Mouse (Mus musculus): ENCODE data around the gene Rbm8a. TPM values are rescaled to one million over a fixed set of nuclear protein-coding genes. Genes with fewer than 3 reads are reported as not detected.
"Not testable (repeated sequence)": the region's sequence is repeated elsewhere in the genome, so short reads cannot be mapped to it uniquely, and the experiment has no call there.

Gene Rbm8a
- polyA plus RNA-seq, 1 experiment, result 344 TPM

DNA sequence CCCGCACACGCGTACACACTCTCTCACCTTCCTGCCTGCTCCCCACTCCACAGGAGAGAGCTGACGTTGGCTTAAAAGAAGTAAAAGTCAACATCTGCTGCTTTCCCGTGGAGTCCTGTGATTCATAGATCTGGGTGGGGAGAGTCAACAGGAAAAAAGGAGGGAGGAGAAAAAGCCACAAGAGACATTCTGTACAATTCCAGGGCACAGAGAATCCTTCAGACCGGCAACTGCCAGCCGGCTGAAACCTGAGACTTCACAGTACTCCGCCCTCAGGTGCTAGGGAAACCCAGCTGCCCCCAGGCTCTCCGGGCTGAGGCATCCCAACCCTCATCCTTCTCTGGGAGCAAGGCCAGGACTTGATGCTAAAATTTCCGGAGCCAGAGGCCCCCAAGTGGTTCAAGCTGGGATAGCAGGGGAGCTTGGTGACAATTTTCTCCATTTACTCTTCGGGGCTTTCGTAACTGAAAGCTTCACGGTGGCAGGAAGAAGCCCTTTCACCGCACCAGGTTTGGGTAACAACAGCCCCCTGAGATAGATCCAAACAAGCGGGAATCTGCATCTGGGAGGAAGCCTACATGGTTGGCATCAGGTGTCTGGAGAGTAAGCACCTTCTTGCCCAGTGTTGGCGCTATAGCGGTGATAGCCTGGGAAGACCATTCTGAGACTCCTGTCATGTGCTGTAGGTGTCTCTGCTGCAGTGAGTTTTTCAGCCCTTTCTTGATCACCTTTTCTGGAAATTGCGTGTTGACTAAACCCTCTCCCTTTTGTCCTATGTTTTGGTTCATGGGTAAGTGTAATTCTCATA, 33.9 kb downstream of the Rbm8a start:
- H3K9me3 ChIP-seq (replicated peaks; ENCODE audit: control insufficient read depth, insufficient read depth, low read length, poor library complexity, severe bottlenecking), result no peaks in the 10 kb centered on the region
- peak overlapping the region; percentile 54 for H3K4me3 ChIP-seq (ENCODE audit: low read depth, low read length)
- no peaks in the 10 kb centered on the region for H3K4me1 ChIP-seq (ENCODE audit: control insufficient read depth, insufficient read depth, low read length)
- no peaks in the 10 kb centered on the region for H3K36me3 ChIP-seq (ENCODE audit: control insufficient read depth, insufficient read depth, low read length, poor library complexity, severe bottlenecking)
- H3K27me3 ChIP-seq (ENCODE audit: control insufficient read depth, insufficient read depth, low read length, poor library complexity, severe bottlenecking), result no peaks in the 10 kb centered on the region
- no peak for TF ChIP-seq POLR2A (IDR thresholded peaks at IDR 0.05; ENCODE audit: insufficient read depth, low read length)
- TF ChIP-seq EP300 (IDR thresholded peaks at IDR 0.05; ENCODE audit: insufficient read depth, low read depth, low read length), result peak; percentile 85
- TF ChIP-seq CTCF (IDR thresholded peaks at IDR 0.05; ENCODE audit: low read depth, low read length), result peak; percentile 54
- H3K9ac ChIP-seq (ENCODE audit: low read depth, poor library complexity, severe bottlenecking), result peak overlapping the region; percentile 34
- H3K27ac ChIP-seq (ENCODE audit: insufficient read depth, low read length), result peak overlapping the region; percentile 73

DNA sequence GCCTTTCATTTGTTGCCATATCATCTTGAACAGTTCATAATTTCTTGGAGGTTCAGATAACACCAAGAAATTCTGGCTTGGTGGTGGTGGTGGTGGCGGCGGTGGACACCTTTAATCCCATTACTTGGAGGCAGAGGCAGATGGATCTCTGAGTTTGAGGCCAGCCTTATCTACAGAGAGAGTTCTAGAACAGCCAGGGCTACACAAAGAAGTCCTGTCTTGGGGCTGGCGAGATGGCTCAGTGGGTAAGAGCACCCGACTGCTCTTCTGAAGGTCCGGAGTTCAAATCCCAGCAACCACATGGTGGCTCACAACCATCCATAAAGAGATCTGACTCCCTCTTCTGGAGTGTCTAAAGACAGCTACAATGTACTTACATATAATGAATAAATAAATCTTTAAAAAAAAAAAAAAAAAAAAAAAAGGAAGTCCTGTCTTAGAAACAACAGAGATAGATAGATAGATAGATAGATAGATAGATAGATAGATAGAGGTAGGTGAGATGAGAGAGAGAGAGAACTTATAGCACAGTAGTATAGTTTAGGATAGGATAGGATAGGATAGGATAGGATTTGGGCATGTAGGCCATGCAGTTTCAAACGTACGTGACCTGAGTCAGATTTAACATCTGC, 36.1 kb downstream of the Rbm8a start:
- H3K9me3 ChIP-seq (replicated peaks; ENCODE audit: control insufficient read depth, insufficient read depth, low read length, poor library complexity, severe bottlenecking); H3K36me3 ChIP-seq (ENCODE audit: control insufficient read depth, insufficient read depth, low read length, poor library complexity, severe bottlenecking); H3K27ac ChIP-seq (ENCODE audit: insufficient read depth, low read length); H3K4me1 ChIP-seq (ENCODE audit: control insufficient read depth, insufficient read depth, low read length); H3K27me3 ChIP-seq (ENCODE audit: control insufficient read depth, insufficient read depth, low read length, poor library complexity, severe bottlenecking); H3K9ac ChIP-seq (ENCODE audit: low read depth, poor library complexity, severe bottlenecking); H3K4me3 ChIP-seq (ENCODE audit: low read depth, low read length): not testable (repeated sequence)

- H3K4me3 ChIP-seq (ENCODE audit: low read depth, low read length), result no peak overlapping the region
- no peaks in the 10 kb centered on the region for H3K9me3 ChIP-seq (replicated peaks; ENCODE audit: control insufficient read depth, insufficient read depth, low read length, poor library complexity, severe bottlenecking)
- no peaks in the 10 kb centered on the region for H3K27me3 ChIP-seq (ENCODE audit: control insufficient read depth, insufficient read depth, low read length, poor library complexity, severe bottlenecking)
- H3K9ac ChIP-seq (ENCODE audit: low read depth, poor library complexity, severe bottlenecking), result no peak overlapping the region
- no peaks in the 10 kb centered on the region for H3K4me1 ChIP-seq (ENCODE audit: control insufficient read depth, insufficient read depth, low read length)
- H3K36me3 ChIP-seq (ENCODE audit: control insufficient read depth, insufficient read depth, low read length, poor library complexity, severe bottlenecking), result no peaks in the 10 kb centered on the region
- no peak overlapping the region for H3K27ac ChIP-seq (ENCODE audit: insufficient read depth, low read length)
- TF ChIP-seq POLR2A (IDR thresholded peaks at IDR 0.05; ENCODE audit: insufficient read depth, low read length) (no peak), CTCF (IDR thresholded peaks at IDR 0.05; ENCODE audit: low read depth, low read length) (no peak), EP300 (IDR thresholded peaks at IDR 0.05; ENCODE audit: insufficient read depth, low read depth, low read length) (no peak)
Observed at GRCm38 (mm10) chr3:96666916-96667315, 37.2 kb downstream of the Rbm8a start.

GRCm38 (mm10) chr3:96667316-96667715, 37.6 kb downstream of the Rbm8a start:
- Histone ChIP-seq H3K4me3 (ENCODE audit: low read depth, low read length) (no peak overlapping the region), H3K36me3 (ENCODE audit: control insufficient read depth, insufficient read depth, low read length, poor library complexity, severe bottlenecking) (no peaks in the 10 kb centered on the region), H3K27me3 (ENCODE audit: control insufficient read depth, insufficient read depth, low read length, poor library complexity, severe bottlenecking) (no peaks in the 10 kb centered on the region), H3K27ac (ENCODE audit: insufficient read depth, low read length) (no peak overlapping the region), H3K9ac (ENCODE audit: low read depth, poor library complexity, severe bottlenecking) (no peak overlapping the region), H3K9me3 (replicated peaks; ENCODE audit: control insufficient read depth, insufficient read depth, low read length, poor library complexity, severe bottlenecking) (no peaks in the 10 kb centered on the region), H3K4me1 (ENCODE audit: control insufficient read depth, insufficient read depth, low read length) (peaks cover 2% of the 10 kb centered on the region)
- TF ChIP-seq POLR2A (IDR thresholded peaks at IDR 0.05; ENCODE audit: insufficient read depth, low read length), result no peak
- peak; percentile 50 for TF ChIP-seq CTCF (IDR thresholded peaks at IDR 0.05; ENCODE audit: low read depth, low read length)

DNA sequence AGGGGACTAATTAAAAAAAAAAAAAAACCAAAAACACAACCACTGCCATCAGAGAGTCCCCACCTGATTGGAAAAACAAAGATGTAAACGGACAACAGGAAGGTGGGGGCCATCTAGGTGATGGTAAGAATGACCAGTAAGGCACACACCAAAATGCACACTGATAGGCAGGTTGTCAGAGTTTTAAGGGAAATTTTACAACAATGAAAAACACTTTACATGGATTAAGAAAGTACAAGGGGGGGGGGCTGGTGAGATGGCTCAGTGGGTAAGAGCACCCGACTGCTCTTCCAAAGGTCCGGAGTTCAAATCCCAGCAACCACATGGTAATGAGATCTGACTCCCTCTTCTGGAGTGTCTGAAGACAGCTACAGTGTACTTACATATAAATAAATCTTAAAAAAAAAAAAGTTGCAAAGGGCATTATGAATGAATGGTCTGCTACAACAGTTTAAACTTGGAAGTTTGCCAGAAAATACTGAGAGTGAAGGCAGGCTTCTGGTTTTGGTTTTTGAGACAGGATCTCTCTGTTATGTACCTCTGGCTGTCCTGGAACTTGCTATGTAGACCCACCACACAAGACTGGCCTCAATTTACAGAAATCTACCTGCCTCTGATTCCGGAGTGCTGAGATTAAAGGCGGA, 38.8 kb downstream of the Rbm8a start:
- Histone ChIP-seq H3K9me3 (replicated peaks; ENCODE audit: control insufficient read depth, insufficient read depth, low read length, poor library complexity, severe bottlenecking) (no peaks in the 10 kb centered on the region), H3K36me3 (ENCODE audit: control insufficient read depth, insufficient read depth, low read length, poor library complexity, severe bottlenecking) (no peaks in the 10 kb centered on the region), H3K27me3 (ENCODE audit: control insufficient read depth, insufficient read depth, low read length, poor library complexity, severe bottlenecking) (no peaks in the 10 kb centered on the region), H3K4me3 (ENCODE audit: low read depth, low read length) (no peak overlapping the region), H3K9ac (ENCODE audit: low read depth, poor library complexity, severe bottlenecking) (no peak overlapping the region), H3K4me1 (ENCODE audit: control insufficient read depth, insufficient read depth, low read length) (peaks cover 9% of the 10 kb centered on the region), H3K27ac (ENCODE audit: insufficient read depth, low read length) (no peak overlapping the region)
- TF ChIP-seq CTCF (IDR thresholded peaks at IDR 0.05; ENCODE audit: low read depth, low read length) (no peak), POLR2A (IDR thresholded peaks at IDR 0.05; ENCODE audit: insufficient read depth, low read length) (no peak), EP300 (IDR thresholded peaks at IDR 0.05; ENCODE audit: insufficient read depth, low read depth, low read length) (no peak)
